Mouse (Mus musculus) lung, postnatal 0 days (tissue): ENCODE data around the gene Hap1. TPM values are rescaled to one million over a fixed set of nuclear protein-coding genes. Genes with fewer than 3 reads are reported as not detected.

Experiments used
- ATAC-seq: fragments of 200-750 bp; cut with Nextera tagmentation; 2 replicates; pipeline ENCODE4 v1.8.0; 2017; ENCODE audit warnings: moderate library complexity
- DNase-seq: peaks from one replicate; pipeline ENCODE4 v3.0.0-alpha.2; 2016; ENCODE audit warnings: low spot score
- H3K27ac ChIP-seq: fragments of 300-500 bp; sonication (generic); 2 replicates; pipeline ENCODE4 v1.5.1; 2014; ENCODE audit warnings: antibody characterized with exemption, mild to moderate bottlenecking, low read length, mixed read lengths
- H3K27me3 ChIP-seq: fragments of 300-500 bp; sonication (generic); replicated peaks from 2 replicates; pipeline ENCODE4 v1.6.1; 2014; ENCODE audit warnings: low read length, mixed read lengths; ENCODE audit not compliant: insufficient read depth
- H3K36me3 ChIP-seq: fragments of 300-500 bp; sonication (generic); 2 replicates; pipeline ENCODE4 v1.6.1; 2014; ENCODE audit warnings: low read length, mixed read lengths; ENCODE audit not compliant: insufficient read depth
- H3K4me1 ChIP-seq: fragments of 300-500 bp; sonication (generic); 2 replicates; pipeline ENCODE4 v1.6.1; 2014; ENCODE audit warnings: antibody characterized with exemption, low read depth, low read length, mixed read lengths; ENCODE audit not compliant: insufficient read depth
- H3K4me2 ChIP-seq: fragments of 300-500 bp; sonication (generic); replicated peaks from 2 replicates; pipeline ENCODE4 v1.6.1; 2014; ENCODE audit warnings: low read depth, mild to moderate bottlenecking, low read length, moderate library complexity, mixed read lengths
- H3K4me3 ChIP-seq: fragments of 300-500 bp; sonication (generic); 2 replicates; pipeline ENCODE4 v1.5.1; 2014; ENCODE audit warnings: low read depth, low read length
- H3K9ac ChIP-seq: fragments of 300-500 bp; sonication (generic); replicated peaks from 2 replicates; pipeline ENCODE4 v1.6.1; 2014; ENCODE audit warnings: low read depth, mild to moderate bottlenecking
- H3K9me3 ChIP-seq: fragments of 300-500 bp; sonication (generic); 2 replicates; pipeline ENCODE4 v1.6.1; 2016; ENCODE audit warnings: low read length, mixed read lengths
- CTCF ChIP-seq: IDR thresholded peaks from 2 replicates; pipeline ENCODE4 v1.5.1; 2016; ENCODE audit warnings: antibody characterized with exemption, mild to moderate bottlenecking
- EP300 ChIP-seq: IDR thresholded peaks from 2 replicates; pipeline ENCODE4 v1.6.1; 2016; ENCODE audit warnings: antibody characterized with exemption, mild to moderate bottlenecking, control low read depth
- WGBS: fragments of 180-500 bp; shearing (Covaris S2); extraction: QIAGEN DNeasy Blood & Tissue Kit; methylation state at CpG from one replicate; pipeline ENCODE4 v1.1.7; 2014; 5-methylcytosine and 5-hydroxymethylcytosine counted together
- polyA plus RNA-seq: library from polyadenylated mRNA; unstranded; fragments of >200 nt; fragmentation: Nextera tagmentation; extraction: Ambion mirVana; gene quantifications from 2 replicates; pipeline ENCODE4 v1.2.1, GENCODE M21; 2015

The Hap1 gene
- polyA plus RNA-seq, 1 experiment from 2014 or later, result 6.4 TPM

DNA sequence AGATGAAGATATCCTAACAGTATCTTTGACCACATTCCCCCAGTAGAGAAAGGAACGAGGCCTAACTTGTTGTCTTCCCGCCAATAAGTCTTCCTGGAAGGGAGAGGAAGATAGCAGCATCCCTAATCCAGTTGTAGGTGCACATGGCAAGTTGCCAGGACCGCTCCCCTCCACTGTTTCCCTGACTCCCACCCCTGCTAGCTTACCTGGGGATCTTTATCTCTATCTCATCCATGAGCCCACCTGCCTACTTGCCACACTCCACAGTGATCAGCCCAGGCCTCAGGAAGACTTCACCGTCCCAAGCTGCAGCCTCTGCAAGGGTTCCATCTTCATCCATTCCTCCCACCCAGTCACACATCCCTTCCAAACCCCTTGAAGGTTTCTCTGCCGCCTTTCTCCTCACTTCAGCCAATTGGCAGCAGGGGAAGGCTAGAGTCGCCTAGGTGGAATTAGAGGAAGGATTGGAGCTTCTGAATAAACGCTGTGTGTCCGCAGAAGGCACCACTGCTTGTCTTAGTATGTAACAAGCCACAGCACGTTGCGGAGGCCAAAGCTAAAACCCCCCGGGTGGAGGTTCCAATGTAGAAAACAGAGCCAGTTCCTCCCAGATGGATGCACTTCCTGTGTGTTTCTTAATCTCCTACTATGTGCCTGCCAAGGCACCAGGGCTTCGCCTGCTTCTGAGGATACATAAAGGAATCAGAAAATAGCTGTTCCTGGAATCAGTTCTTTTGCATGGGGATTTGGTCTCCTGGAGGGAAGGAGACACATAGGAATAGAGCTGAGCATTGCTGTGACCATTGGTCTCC is 44.0 kb upstream of the Hap1 start:
- 58% methylated on average over 12 of the region's 12 CpGs for WGBS
- Histone ChIP-seq H3K4me2 (no peak overlapping the region), H3K4me3 (no peak overlapping the region), H3K27ac (peak overlapping the region; percentile 38; the same call in 1 of the 2 replicates), H3K9me3 (no peaks in the 10 kb centered on the region), H3K9ac (no peak overlapping the region), H3K4me1 (peaks cover 24% of the 10 kb centered on the region), H3K27me3 (no peaks in the 10 kb centered on the region), H3K36me3 (no peaks in the 10 kb centered on the region)
- TF ChIP-seq CTCF (no peak), EP300 (no peak)
- DNase-seq (no peak), ATAC-seq (no peak)

DNA sequence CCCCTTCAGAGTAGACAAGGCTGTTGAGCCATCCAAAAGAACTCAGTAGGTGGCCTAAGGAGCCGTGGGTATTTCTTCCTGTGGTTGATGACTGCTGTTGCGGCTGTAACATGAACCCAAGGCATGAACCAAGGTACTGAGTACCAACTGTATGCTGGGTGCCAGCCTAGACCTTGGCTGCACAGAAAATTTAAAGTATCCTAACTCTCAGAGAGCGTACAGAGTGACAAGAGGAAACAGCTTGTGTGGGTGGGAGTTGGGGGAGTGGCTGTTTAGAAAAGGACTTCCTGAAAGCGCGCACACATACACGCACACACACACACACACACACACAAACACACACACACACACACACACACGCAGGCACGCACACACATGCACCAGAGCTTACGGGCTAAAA is 43.4 kb upstream of the Hap1 start:
- Histone ChIP-seq H3K4me3 (no peak overlapping the region), H3K9me3 (no peaks in the 10 kb centered on the region), H3K36me3 (no peaks in the 10 kb centered on the region), H3K27ac (peak overlapping the region; percentile 62), H3K4me2 (peak overlapping the region; percentile 28), H3K4me1 (peaks cover 30% of the 10 kb centered on the region), H3K27me3 (no peaks in the 10 kb centered on the region), H3K9ac (no peak overlapping the region)
- DNase-seq (peak; percentile 70), ATAC-seq (no peak)
- 44% methylated on average over 9 of the region's 9 CpGs for WGBS
- TF ChIP-seq CTCF (no peak), EP300 (peak; percentile 69; the same call in 1 of the 2 replicates)

DNA sequence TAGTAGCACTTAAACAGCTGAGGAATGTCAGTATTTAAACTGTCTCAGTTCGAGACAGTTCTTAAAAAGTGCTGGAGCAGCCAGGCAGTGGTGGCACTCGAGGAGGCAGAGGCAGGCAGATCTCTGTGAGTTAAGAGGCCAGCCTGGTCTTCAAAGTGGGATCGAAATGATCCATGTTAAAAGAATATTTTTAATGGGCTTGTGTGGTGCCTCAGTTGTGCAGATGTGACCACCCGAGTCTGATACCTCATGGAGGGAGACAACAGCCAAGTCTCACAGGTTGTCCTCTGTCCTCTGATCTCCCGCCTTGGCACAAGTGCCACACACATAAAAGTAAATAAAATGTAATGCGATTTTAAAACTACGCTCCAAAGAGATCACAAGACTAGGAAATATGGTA is 42.6 kb upstream of the Hap1 start:
- DNase-seq (no peak), ATAC-seq (no peak)
- Histone ChIP-seq H3K36me3 (no peaks in the 10 kb centered on the region), H3K4me3 (no peak overlapping the region), H3K27ac (peak overlapping the region; percentile 55), H3K27me3 (no peaks in the 10 kb centered on the region), H3K9ac (no peak overlapping the region), H3K4me1 (peaks cover 37% of the 10 kb centered on the region), H3K9me3 (no peaks in the 10 kb centered on the region), H3K4me2 (no peak overlapping the region)
- 84% methylated on average over 7 of the region's 7 CpGs for WGBS
- TF ChIP-seq CTCF (no peak), EP300 (no peak)

DNA sequence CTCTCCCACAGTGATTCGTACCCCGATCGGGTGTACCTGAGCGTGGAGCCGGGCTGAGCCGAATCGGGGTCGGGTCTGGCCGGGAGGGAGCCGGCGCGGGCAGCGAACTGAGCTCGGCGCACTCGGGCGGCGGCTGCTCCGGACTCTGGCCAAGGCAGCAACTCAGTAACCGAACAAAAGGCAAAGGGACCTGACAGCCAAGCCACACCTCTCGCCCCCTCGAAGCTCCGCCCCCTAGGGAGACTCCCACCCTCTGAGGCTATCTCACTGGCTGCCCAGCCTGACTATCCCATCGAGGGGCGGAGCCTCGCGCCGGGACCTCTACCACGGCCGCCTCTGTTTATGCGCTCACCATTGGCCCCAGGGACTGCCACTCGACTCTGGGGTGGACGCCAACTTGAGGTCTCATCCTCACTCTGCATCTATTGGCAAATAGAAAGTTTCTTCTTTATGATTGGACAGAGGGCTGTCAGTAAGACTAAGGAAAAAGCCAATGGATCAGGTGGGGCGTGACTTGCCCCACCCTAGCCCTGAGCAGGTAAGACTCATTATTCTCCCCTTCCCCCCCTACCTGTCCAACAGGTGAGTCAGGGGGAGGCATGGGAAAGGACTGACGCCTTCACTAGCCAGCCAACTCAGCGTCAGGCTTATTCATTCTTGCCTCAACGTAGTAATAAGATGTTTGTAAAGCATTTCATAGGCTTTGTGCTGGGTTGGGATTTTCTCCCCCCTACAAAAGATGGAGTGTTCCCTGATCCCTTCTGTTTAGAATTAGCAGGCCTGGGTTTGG is 41.9 kb upstream of the Hap1 start, which contains the start of gene Jup:
Jup (minus strand) TSS at position 164 of the 790 bp plus-strand sequence.
- H3K9me3 ChIP-seq, result no peaks in the 10 kb centered on the region
- H3K4me2 ChIP-seq, result peak within 1 kb of the TSS; percentile 69
- H3K9ac ChIP-seq, result peak within 1 kb of the TSS; percentile 95
- ATAC-seq, result peak; percentile 96
- H3K4me1 ChIP-seq, result peaks cover 43% of the 10 kb centered on the region
- TF ChIP-seq EP300 (peak; percentile 67), CTCF (no peak)
- no peaks in the 10 kb centered on the region for H3K36me3 ChIP-seq
- DNase-seq, result peak; percentile 100
- H3K27ac ChIP-seq, result peak within 1 kb of the TSS; percentile 99
- 1% methylated on average over 37 of the region's 37 CpGs for WGBS
- H3K4me3 ChIP-seq, result peak within 1 kb of the TSS; percentile 92
- H3K27me3 ChIP-seq, result no peaks in the 10 kb centered on the region

DNA sequence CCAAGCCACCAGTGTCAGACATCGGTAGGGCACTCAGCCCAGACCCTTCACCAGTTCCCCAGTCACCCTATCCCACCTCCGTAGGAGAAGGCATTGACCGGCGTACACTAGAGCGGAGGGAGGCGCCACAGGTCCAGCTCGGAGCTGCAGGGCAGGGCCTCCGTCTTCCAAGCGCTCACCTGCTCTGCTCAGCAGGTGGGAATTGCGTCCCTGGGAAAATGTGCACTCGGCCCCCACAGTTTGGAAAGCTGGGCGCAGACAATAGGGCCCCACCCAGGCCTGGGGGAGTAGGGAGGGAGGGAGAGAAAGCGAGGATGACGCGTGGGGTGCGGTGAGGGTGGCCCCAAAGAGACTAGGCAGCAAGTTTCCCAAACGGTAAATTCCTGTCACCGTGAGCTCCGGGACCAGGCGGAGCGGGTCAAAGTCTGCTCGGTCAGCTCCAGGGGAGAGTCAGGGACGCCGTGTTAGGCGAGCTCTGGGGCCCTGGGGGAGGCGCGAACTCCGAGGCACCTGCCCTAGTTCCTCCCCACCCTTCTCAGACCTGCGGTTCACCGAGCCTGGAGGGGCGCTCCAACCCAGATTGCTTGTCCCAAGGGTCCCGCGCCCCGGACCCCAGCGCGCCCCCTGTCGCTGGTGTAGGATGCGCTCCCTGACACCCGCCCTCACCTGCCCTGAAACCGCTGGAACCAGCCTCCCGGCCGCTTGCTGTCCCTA is 41.1 kb upstream of the Hap1 start:
- H3K4me3 ChIP-seq, result peak overlapping the region; percentile 92
- H3K27ac ChIP-seq, result peak overlapping the region; percentile 99
- no peak for DNase-seq
- H3K9ac ChIP-seq, result peak overlapping the region; percentile 95
- peak overlapping the region; percentile 69 for H3K4me2 ChIP-seq
- H3K27me3 ChIP-seq, result no peaks in the 10 kb centered on the region
- H3K9me3 ChIP-seq, result no peaks in the 10 kb centered on the region
- H3K4me1 ChIP-seq, result peaks cover 44% of the 10 kb centered on the region
- WGBS, result 2% methylated on average over 39 of the region's 42 CpGs
- TF ChIP-seq CTCF (peak; percentile 65), EP300 (peak; percentile 18; the same call in 1 of the 2 replicates)
- H3K36me3 ChIP-seq, result no peaks in the 10 kb centered on the region
- ATAC-seq, result peak; percentile 7
